Mouse (Mus musculus): ENCODE measurements around the gene Tecpr2.

Gene Tecpr2

GRCm38 (mm10) chr12:110891887-110892286 lies 2.8 kb downstream of the Tecpr2 start:
- Histone ChIP-seq H3K27me3 (ENCODE audit: control insufficient read depth, insufficient read depth, low read length, poor library complexity, severe bottlenecking) (no peaks in the 10 kb centered on the region), H3K36me3 (ENCODE audit: control insufficient read depth, insufficient read depth, low read length, poor library complexity, severe bottlenecking) (no peaks in the 10 kb centered on the region)
- DNase-seq (ENCODE audit: low read depth, low spot score): no peak

- Histone ChIP-seq H3K27me3 (ENCODE audit: control insufficient read depth, insufficient read depth, low read length, poor library complexity, severe bottlenecking) (no peaks in the 10 kb centered on the region; the same call in 1 of the 2 replicates), H3K36me3 (ENCODE audit: control insufficient read depth, insufficient read depth, low read length, poor library complexity, severe bottlenecking) (no peaks in the 10 kb centered on the region)
- no peak for DNase-seq (ENCODE audit: low read depth, low spot score)
These were observed 13.0 kb downstream of the Tecpr2 start for GRCm38 (mm10) chr12:110902106-110902505.

GRCm38 (mm10) chr12:110903536-110903935 lies 14.5 kb downstream of the Tecpr2 start:
- peak; percentile 50 for DNase-seq (ENCODE audit: low read depth, low spot score)

GRCm38 (mm10) chr12:110907845-110908244 lies 18.8 kb downstream of the Tecpr2 start:
- Histone ChIP-seq H3K27me3 (ENCODE audit: control insufficient read depth, insufficient read depth, low read length, poor library complexity, severe bottlenecking) (no peaks in the 10 kb centered on the region; the same call in 1 of the 2 replicates), H3K36me3 (ENCODE audit: control insufficient read depth, insufficient read depth, low read length, poor library complexity, severe bottlenecking) (no peaks in the 10 kb centered on the region)
- no peak for DNase-seq (ENCODE audit: low read depth, low spot score)

More at GRCm38 (mm10) chr12:110903536-110903935, 14.5 kb downstream of the Tecpr2 start:
- no peaks in the 10 kb centered on the region for H3K36me3 ChIP-seq (ENCODE audit: control insufficient read depth, insufficient read depth, low read length, poor library complexity, severe bottlenecking)
- H3K27me3 ChIP-seq (ENCODE audit: control insufficient read depth, insufficient read depth, low read length, poor library complexity, severe bottlenecking): no peaks in the 10 kb centered on the region; the same call in 1 of the 2 replicates

GRCm38 (mm10) chr12:110909962-110910361 lies 20.9 kb downstream of the Tecpr2 start:
- no peak for DNase-seq (ENCODE audit: low read depth, low spot score)
- Histone ChIP-seq H3K27me3 (ENCODE audit: control insufficient read depth, insufficient read depth, low read length, poor library complexity, severe bottlenecking) (no peaks in the 10 kb centered on the region; the same call in 1 of the 2 replicates), H3K36me3 (ENCODE audit: control insufficient read depth, insufficient read depth, low read length, poor library complexity, severe bottlenecking) (no peaks in the 10 kb centered on the region)

- no peak for DNase-seq (ENCODE audit: low read depth, low spot score)
These were observed 26.7 kb downstream of the Tecpr2 start for GRCm38 (mm10) chr12:110915761-110916160.

GRCm38 (mm10) chr12:110920254-110920653 lies 31.2 kb downstream of the Tecpr2 start:
- Histone ChIP-seq H3K36me3 (ENCODE audit: control insufficient read depth, insufficient read depth, low read length, poor library complexity, severe bottlenecking) (peaks cover 2% of the 10 kb centered on the region; the same call in 1 of the 2 replicates), H3K27me3 (ENCODE audit: control insufficient read depth, insufficient read depth, low read length, poor library complexity, severe bottlenecking) (no peaks in the 10 kb centered on the region)
- DNase-seq (ENCODE audit: low read depth, low spot score): no peak

More at GRCm38 (mm10) chr12:110915761-110916160, 26.7 kb downstream of the Tecpr2 start:
- H3K27me3 ChIP-seq (ENCODE audit: control insufficient read depth, insufficient read depth, low read length, poor library complexity, severe bottlenecking): no peaks in the 10 kb centered on the region
- peaks cover 1% of the 10 kb centered on the region; the same call in 1 of the 2 replicates for H3K36me3 ChIP-seq (ENCODE audit: control insufficient read depth, insufficient read depth, low read length, poor library complexity, severe bottlenecking)

GRCm38 (mm10) chr12:110921572-110921971 lies 32.5 kb downstream of the Tecpr2 start:
- H3K36me3 ChIP-seq (ENCODE audit: control insufficient read depth, insufficient read depth, low read length, poor library complexity, severe bottlenecking): peaks cover 2% of the 10 kb centered on the region; the same call in 1 of the 2 replicates
- H3K27me3 ChIP-seq (ENCODE audit: control insufficient read depth, insufficient read depth, low read length, poor library complexity, severe bottlenecking): no peaks in the 10 kb centered on the region
- DNase-seq (ENCODE audit: low read depth, low spot score): no peak

- no peaks in the 10 kb centered on the region for H3K36me3 ChIP-seq (ENCODE audit: control insufficient read depth, insufficient read depth, low read length, poor library complexity, severe bottlenecking)
- H3K27me3 ChIP-seq (ENCODE audit: control insufficient read depth, insufficient read depth, low read length, poor library complexity, severe bottlenecking): no peaks in the 10 kb centered on the region
- no peak for DNase-seq (ENCODE audit: low read depth, low spot score)
These were observed 43.8 kb downstream of the Tecpr2 start for GRCm38 (mm10) chr12:110932820-110933219.

- Histone ChIP-seq H3K36me3 (ENCODE audit: control insufficient read depth, insufficient read depth, low read length, poor library complexity, severe bottlenecking) (no peaks in the 10 kb centered on the region), H3K27me3 (ENCODE audit: control insufficient read depth, insufficient read depth, low read length, poor library complexity, severe bottlenecking) (no peaks in the 10 kb centered on the region)
- peak; percentile 81 for DNase-seq (ENCODE audit: low read depth, low spot score)
These were observed 47.0 kb downstream of the Tecpr2 start for GRCm38 (mm10) chr12:110935983-110936620.

GRCm38 (mm10) chr12:110937496-110937895 lies 48.4 kb downstream of the Tecpr2 start:
- H3K27me3 ChIP-seq (ENCODE audit: control insufficient read depth, insufficient read depth, low read length, poor library complexity, severe bottlenecking): no peaks in the 10 kb centered on the region
- no peak for DNase-seq (ENCODE audit: low read depth, low spot score)
- no peaks in the 10 kb centered on the region for H3K36me3 ChIP-seq (ENCODE audit: control insufficient read depth, insufficient read depth, low read length, poor library complexity, severe bottlenecking)

GRCm38 (mm10) chr12:110939385-110939784 lies 50.3 kb downstream of the Tecpr2 start:
- DNase-seq (ENCODE audit: low read depth, low spot score): peak; percentile 25

GRCm38 (mm10) chr12:110940869-110941268 lies 51.8 kb downstream of the Tecpr2 start:
- no peaks in the 10 kb centered on the region for H3K27me3 ChIP-seq (ENCODE audit: control insufficient read depth, insufficient read depth, low read length, poor library complexity, severe bottlenecking)
- DNase-seq (ENCODE audit: low read depth, low spot score): no peak
- H3K36me3 ChIP-seq (ENCODE audit: control insufficient read depth, insufficient read depth, low read length, poor library complexity, severe bottlenecking): no peaks in the 10 kb centered on the region

More at GRCm38 (mm10) chr12:110939385-110939784, 50.3 kb downstream of the Tecpr2 start:
- Histone ChIP-seq H3K27me3 (ENCODE audit: control insufficient read depth, insufficient read depth, low read length, poor library complexity, severe bottlenecking) (no peaks in the 10 kb centered on the region), H3K36me3 (ENCODE audit: control insufficient read depth, insufficient read depth, low read length, poor library complexity, severe bottlenecking) (no peaks in the 10 kb centered on the region)

GRCm38 (mm10) chr12:110946216-110946615 lies 57.2 kb downstream of the Tecpr2 start:
- no peak for DNase-seq (ENCODE audit: low read depth, low spot score)
- Histone ChIP-seq H3K27me3 (ENCODE audit: control insufficient read depth, insufficient read depth, low read length, poor library complexity, severe bottlenecking) (no peaks in the 10 kb centered on the region), H3K36me3 (ENCODE audit: control insufficient read depth, insufficient read depth, low read length, poor library complexity, severe bottlenecking) (no peaks in the 10 kb centered on the region)

- DNase-seq (ENCODE audit: low read depth, low spot score): no peak
These were observed 59.2 kb downstream of the Tecpr2 start for GRCm38 (mm10) chr12:110948082-110948909.

More at GRCm38 (mm10) chr12:110948082-110948909, 59.2 kb downstream of the Tecpr2 start:
- no peaks in the 10 kb centered on the region for H3K36me3 ChIP-seq (ENCODE audit: control insufficient read depth, insufficient read depth, low read length, poor library complexity, severe bottlenecking)
- H3K27me3 ChIP-seq (ENCODE audit: control insufficient read depth, insufficient read depth, low read length, poor library complexity, severe bottlenecking): no peaks in the 10 kb centered on the region

Data from splenic B cell, adult 2 months (primary cell).